Mouse (Mus musculus) erythroid progenitor cell, adult 5-6 weeks (primary cell): Measurements from ENCODE around the gene Kif26a. TPM values are rescaled to one million over a fixed set of nuclear protein-coding genes. Genes with fewer than 3 reads are reported as not detected.

Source experiments
- ATAC-seq: replicated peaks from 2 replicates; pipeline ENCODE4 v1.8.0; 2016; ENCODE audit warnings: moderate number of reproducible peaks, mild to moderate bottlenecking, moderate TSS enrichment, inconsistent platforms; ENCODE audit not compliant: poor library complexity, low FRiP score, severe bottlenecking
- total RNA-seq, 2 experiments: library from RNA; stranded (forward) in 1 of 2; stranded (reverse) in 1 of 2; fragments of 150-400 nt in 1 of 2; fragments of 186-747, 209-891 nt in 1 of 2; gene quantifications; 2 replicates each; pipeline versions ENCODE4 v1.2.3 to v1.2.4; 2015 to 2017; ENCODE audit warnings: low replicate concordance in 2 of 2

Gene Kif26a
- total RNA-seq (2015; ENCODE audit: low replicate concordance), result not detected in 2 replicates
- not detected in 2 replicates for total RNA-seq (2017; ENCODE audit: low replicate concordance)

DNA sequence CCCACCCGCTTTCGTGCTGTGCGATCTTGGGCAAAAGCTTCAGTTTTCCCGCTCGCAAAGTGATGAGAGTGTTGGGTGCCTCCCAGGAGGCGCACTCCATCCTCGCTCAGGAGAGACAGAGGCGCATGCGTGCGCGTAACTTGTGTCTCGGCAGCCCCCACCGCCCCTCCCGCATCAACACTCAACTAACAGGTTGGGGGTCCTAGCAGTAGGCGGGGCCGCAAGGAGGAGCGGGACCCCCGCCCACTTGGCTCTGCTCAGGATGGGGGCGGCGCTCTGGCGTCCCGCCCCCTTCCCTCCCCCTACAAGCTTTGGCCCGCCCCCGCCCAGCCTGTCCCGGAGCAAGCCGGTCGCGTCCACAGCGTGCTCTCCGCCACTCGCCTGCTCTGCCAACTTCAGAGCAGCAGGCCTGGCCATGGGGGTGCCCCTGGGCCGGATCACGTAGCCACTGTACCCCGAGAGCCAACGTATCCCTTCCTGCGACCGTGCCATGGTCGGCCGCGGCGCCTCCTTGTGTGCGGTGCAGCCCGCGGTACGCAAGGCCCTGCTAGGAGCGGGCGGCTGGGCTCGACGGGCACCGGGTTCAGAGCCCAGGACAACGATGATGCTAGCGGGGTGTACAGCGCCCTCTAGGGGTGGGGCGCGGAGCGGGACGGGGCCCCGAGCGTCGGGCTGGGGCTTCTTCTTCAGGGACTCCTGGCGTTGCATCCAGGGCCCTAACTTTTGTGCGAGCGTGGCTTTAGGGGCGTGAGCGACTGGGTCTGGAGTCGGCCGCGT, at the start of gene Kif26a:
Kif26a (plus strand) TSS at position 334 of the 777 bp plus-strand sequence.
- no peak for ATAC-seq

DNA sequence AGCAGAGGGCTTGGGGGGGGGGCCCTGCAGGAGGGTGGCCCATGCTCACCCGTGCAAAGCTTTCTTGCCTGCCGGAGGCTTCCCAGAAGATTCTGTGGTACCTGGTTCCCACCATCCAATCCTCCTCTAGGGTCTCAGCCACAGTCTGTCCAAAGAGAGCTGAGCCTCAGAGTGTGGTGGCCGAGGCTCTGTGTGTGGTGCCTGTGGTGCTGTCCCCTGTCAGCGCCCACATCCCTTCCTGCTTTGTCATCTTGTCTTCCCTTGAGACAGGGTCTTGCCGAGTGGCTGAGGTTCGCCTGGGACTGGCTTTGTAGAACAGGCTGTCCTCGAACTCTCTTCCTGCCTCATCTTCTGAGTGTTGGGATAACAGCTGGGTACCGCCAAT, 49.3 kb upstream of the Kif26a start:
- no peak for ATAC-seq

GRCm38 (mm10) chr12:112100106-112100505, 45.9 kb upstream of the Kif26a start:
- no peak for ATAC-seq

DNA sequence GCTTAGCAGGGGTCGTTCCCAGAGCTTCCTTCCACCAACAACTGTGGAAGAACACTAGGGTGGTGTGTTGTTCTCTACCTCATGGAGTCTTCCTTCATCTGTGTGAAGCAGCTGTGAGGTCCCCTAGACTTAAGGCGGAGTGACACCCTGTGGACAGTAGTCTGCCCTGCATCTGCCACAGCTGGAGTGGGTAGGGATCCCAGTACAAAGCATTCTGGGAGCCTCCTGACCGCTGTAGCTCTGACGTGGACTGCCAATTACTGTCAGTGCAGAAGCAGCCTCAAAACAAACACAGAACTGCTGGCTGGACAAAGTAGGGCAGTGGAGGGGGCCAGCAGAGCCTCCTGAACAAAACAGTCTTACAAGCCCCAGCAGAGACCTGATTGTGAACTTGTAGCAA, 45.0 kb upstream of the Kif26a start:
- ATAC-seq, result no peak

DNA sequence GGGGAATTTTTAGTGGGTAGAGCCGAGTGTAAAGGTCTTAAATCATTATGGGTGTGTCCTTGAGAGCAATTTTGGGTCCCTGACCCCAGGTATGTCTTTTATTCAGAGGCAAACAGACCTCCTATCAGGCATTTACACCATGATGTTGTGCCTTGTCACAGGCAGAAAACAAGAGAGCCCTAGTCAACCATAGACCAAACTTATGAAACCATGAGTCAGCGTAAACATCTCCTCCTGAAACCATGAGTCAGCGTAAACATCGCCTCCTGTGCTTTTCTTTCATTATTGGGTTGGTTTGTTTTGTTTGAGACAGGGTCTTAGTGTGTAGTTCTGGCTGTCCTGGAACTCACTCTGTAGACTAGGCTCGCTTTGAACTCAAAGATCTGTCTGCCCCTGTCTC, 42.8 kb upstream of the Kif26a start:
- ATAC-seq, result no peak

DNA sequence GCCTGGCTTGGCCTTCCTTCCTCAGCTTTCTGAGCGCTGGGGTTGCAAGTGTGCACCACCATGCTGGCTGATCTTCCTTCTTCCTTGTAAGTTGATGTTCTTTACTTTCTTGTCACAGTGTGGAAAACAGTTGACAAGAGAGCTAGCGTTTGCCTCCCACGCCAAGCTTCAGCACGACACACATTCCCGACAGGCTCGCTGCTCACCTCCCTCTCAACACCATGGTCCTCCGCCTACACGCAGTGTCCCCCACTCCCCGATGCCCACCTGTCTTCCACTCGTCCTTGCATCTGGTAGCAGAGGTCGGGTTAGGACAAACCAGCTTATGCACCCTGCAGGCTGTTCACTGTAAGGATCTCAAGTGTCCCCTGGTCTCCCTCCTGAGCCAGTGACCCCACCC, 41.1 kb upstream of the Kif26a start:
- ATAC-seq, result no peak

DNA sequence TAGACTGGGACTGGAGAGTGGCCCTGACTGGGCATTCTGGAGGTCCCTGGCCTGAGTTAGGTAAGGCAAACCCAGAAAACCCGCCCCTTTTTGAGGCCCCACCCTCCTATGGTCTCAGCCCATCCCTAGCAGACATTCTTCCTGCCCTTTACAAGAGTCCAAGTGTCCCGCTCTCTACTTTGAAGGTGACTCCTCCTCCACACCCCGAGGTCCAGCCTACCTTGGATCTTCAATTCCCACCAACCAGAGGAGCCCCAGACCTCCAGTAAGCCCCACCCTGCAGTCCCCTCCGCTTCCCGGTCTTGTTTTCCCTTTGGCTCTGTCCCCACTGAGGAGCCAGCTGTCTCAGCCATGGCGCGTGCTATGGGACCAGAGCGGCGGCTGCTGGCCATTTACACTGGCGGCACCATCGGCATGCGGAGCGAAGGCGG, 39.5 kb upstream of the Kif26a start, which contains the start of gene Aspg:
Aspg (plus strand) TSS at position 139 of the 431 bp plus-strand sequence.
- ATAC-seq, result no peak

DNA sequence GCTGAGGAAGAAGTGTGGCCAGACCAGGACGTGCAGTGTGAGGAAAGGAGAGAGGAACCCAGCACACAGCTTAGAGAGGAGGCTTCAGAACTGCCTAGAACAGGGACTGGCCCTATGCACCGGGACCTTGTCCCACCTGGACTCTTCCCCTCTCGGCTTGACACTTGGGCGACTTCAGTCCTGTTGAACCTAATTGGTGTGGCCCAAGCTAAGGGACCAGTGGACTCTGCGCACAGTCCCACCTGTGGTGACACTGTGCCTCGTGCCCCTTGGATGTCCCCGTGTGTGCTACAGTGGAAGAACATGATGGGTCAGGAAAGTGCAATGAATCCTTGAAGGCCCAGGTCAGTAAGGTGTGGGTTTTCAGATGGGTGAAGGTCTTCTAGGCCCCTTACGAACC, 38.3 kb upstream of the Kif26a start:
- ATAC-seq, result no peak

DNA sequence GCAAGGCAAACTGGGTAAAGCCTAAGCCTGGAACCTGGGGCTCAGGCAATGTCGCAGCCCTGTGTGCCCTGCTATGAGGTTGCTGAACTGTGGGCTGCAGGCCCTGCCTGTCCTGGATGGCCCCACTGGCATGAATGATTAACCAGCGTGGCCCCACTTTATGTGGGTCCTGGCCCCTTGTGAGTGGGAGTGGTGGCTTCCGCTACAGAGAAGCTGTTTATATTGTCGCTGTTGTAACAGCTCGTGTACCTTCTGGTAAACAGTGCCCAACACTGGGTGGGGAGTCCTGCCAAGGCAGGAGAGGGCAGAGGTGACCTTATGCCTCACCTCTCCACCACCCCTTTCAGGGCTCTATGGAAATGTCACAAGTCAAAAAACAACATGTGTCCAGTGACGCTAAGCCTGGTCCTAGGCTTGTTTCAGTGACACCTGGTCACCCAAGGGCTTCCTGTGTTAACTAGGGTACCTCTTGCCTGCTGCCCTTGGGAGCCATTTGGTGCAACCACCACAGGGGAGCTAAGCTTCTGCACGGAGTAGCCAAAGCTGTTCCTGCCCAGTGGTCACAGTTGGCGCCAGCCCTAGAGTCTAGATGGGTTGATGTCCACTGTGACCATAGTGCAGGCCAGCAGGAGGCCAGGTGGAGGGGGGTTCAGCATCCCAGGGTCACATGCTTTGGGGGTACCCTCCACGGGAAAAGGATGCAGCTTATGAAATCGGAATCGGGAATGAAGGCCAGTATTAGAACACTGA, 37.1 kb upstream of the Kif26a start:
- ATAC-seq, result no peak

GRCm38 (mm10) chr12:112109701-112110100, 36.3 kb upstream of the Kif26a start:
- ATAC-seq, result no peak

DNA sequence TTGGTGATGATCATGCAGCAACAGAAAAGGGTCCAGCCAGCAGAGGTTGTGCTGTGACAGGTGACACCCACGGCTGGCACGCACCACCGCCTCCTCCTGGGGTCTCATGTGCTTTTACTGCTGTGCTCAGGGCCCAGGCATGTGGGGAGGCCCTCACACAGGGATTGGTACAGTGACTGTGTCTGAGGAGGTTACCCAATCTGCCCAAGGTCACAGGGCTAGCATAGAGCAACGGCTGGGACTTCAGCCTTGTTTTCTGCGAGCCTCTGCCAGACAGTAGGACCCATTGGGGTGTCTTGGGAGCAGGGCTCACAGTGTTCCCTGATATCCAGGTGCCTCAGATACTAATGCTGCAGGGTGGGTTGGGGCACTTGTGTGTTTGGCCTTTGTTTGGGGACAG, 34.7 kb upstream of the Kif26a start:
- no peak for ATAC-seq

GRCm38 (mm10) chr12:112112235-112112634, 33.8 kb upstream of the Kif26a start:
- no peak for ATAC-seq

DNA sequence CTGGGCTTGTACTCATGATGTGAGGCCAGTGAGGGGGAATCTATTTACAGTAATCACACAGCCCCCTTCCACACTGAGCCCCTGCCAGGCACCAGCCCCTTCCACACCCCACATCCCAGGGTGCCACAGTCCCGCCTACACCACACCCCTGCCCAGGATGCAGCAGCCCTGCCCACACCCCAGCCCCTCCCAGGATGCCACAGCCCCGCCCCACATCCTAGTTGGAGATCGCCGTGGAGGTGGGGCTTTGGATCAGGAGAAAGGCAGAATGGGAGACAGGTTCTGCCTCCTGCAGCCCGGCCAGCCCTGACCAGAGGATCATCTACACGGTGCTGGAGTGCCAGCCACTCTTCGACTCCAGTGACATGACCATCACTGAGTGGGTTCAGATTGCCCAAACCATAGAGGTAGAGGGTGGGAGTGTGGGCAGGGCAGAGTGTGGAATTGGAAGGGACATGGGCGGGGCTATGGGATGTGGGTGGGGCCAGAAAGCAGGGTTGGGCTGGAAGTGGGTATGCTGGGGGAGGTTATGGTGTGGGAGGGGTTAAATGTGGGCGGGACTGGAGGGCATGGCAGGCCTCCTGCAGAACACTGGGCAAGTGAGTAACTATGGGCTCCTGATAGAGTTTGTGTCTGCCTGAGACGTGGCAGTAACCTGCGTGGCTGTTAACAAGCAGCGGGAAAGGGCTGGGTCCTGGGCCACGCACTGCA, 33.2 kb upstream of the Kif26a start:
- no peak for ATAC-seq

- 0 out of 2 replicates have a peak, but pooled peaks have one; percentile 51 for ATAC-seq
Observed at GRCm38 (mm10) chr12:112113710-112114109, 32.3 kb upstream of the Kif26a start.

GRCm38 (mm10) chr12:112117006-112117405, 29.0 kb upstream of the Kif26a start:
- no peak for ATAC-seq

DNA sequence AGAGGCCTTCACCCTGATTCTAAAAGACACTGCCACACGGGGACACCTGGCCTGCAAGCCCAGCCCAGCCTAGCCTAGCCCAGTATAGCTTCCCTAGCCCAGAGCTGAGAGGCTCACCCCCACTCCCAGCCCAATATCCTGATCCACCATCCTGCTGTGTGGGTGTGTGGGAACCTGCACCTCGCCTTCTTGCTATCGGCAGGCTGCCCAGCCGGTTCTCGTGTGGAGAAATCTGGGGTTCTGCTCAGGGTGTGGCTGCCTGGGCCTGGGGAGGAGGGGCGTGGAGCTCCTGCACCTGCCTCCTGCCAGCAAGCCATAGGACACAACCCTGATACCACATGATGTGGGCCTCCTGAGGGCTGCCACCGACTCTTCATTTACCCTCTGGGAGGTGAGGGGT, 28.4 kb upstream of the Kif26a start:
- ATAC-seq, result no peak

DNA sequence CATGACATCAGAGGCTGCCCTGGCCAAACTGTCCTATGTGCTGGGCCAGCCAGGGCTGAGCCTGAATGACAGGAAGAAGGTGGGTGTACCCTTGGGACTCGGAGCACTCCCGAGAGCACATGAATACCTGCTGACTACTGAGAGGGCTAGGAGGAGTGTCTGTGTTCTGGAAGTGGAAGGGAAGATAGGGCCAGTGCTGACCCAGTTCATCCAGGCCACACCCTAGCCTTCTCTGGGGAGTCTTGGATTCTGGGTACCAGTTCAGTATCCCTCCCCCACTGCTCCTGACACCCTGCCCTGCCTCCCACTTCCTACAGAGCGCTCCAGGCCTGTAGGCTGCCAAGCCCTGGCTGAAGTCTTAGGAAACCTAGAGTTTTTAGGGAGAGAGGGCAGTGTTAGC, 24.8 kb upstream of the Kif26a start:
- no peak for ATAC-seq

DNA sequence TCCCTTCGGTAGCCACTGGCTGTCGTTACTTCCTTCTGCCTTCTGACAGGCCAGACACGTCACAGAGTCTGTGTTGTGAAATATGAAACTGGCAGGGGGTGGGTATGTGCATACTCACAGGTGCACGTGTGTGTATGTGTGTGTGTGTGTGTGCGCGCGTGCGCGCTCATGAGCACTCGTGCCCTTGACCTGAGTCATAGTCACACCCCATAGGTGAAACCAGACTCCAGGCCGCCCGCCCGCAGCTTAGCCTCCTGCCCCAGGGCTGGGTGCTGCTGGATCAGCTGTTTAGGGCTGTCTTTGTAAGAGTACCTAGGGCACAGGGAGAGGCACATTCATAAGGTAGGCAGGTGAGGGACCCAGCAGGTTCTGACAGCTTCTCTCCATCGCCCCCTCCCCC, 20.1 kb upstream of the Kif26a start:
- no peak for ATAC-seq

DNA sequence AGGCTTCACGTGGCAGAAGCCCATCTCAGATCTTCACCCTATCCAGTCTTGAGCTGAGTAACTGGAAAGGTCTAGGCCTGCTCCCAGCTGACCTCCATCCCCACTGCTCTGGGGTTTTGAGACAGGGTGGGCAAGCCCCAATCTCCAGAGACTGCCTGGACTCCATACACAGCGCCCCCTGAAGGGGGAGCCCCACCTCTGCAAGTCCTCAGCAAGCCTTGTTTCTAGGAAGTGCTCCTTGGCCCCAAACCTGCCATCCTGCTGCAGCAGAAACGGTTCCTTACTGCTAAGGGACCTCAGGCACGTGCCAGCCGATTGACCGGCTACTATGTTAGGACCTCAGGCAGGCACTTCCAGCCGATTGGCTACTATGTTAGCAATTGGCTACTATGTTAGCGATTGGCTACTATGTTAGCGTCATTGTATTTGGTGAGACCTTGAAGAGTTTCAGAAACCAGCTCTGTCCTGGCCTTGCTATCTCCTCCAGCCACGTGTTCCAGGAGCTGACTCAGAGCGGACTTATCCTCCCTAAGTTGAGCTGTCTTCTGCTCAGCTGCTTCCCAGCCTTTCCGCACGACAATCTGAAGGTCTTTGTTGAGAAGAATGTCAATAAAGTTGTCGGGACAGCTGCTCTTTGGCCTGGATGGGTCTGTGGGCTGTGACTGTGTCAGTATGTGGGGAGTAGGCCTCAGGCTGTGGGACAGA, 18.9 kb upstream of the Kif26a start:
- ATAC-seq, result no peak

GRCm38 (mm10) chr12:112128526-112128925, 17.5 kb upstream of the Kif26a start:
- ATAC-seq, result no peak
